Mouse (Mus musculus): ENCODE measurements around the gene Naglu.
A peak's percentile ranks its signal among the peaks of the same experiment; 100 is the strongest.

The Naglu gene

DNA sequence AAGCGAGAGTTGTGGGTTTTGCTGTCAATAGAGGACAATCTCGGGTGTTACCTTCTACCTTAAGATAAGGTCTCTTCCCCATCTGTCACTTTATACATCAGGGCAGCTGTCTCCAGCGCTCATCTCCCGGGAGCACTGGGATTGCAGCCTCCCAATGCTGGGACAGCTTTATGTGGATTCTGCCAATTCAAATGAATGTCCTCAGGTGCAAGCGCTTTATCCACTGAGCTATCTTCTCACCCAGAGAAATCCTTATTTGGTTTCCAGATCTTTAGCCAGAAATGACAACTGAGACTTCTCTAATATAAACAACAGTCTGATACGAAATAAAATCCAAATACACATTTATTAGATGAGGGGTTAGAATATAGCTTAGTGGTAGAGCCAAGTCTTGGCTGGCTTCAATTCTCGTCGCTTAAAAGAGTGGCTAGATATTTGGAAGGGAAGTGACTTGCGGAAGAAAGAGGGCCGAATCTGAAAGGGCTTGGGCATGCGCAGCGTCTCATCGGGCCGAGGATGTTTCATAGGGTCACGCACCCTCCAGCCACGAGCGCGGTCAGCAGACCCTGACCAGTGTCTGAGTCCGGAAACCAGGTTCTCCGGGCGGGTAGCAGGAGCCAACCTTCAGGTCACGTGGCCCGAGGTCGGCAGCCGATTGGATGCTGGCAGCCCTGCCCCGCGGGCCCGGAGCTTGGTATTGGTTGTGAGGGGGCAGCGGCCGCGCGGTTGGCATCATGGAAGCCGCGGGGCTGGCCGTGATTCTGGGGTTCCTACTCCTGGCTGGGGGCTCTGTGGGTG lies at the start of gene Naglu:
TSS of gene Naglu (plus strand) at position 622 of the 798 bp plus-strand sequence.
- peak; percentile 97 for DNase-seq (ENCODE audit: low spot score)

GRCm38 (mm10) chr11:101023371-101023770 lies 46.4 kb upstream of the Naglu start:
- DNase-seq (ENCODE audit: low spot score), result no peak

DNA sequence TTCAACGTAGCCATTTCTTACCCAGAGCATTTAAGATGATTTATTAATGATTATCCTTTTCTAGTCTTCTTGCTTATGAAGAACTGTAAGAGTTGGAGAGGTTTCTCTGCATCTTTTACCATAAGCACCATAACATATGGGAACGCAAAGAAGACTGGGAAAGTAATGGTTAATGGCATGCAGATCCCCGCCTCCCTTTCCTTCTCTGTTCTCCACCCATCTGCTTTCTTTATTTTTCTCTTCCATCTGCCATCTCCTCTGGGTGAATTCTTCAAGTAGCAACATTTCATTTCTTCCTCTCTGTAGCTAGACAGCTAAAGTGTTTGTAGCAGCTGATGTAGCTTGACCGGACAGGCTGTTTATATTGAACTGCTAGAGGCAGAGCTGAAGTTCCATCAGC lies 45.8 kb upstream of the Naglu start:
- no peak for DNase-seq (ENCODE audit: low spot score)

DNA sequence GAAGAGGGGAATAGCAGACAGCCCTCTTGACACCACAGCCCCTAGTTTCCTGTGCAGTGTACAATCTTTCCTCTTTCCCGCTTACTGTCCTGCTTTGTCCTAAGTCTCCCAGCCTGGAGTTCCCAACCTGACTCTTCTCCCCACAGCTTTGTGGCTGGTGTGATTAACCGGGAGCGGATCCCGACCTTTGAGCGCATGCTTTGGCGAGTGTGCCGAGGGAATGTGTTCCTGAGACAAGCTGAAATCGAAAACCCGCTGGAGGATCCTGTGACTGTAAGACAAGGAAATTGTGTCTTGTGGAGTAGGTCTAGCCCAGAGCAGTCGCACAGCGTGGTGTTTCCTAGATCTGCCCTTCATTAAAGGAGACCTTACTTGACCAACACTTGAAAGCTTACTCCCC lies 42.7 kb upstream of the Naglu start:
- no peak for DNase-seq (ENCODE audit: low spot score)

DNA sequence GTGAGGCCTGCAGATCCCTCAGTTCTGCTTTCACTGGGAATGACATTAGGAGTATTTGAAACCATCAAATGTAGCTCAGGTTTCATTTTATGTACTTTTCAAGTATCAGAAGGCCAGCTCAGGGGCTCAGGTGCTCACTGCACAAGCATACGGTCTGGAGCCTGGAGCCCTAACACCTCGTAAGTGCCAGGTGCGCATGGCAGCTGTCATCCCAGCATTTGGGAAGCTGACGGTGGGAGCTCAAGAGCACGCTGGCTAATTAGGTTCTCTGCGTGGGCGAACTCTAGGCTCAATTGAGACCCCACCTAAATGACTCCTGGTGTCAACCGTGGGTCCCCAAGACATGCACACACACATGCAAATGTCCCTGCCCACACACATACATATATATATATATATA lies 40.5 kb upstream of the Naglu start:
- no peak for DNase-seq (ENCODE audit: low spot score)

- DNase-seq (ENCODE audit: low spot score), result no peak
Observed at GRCm38 (mm10) chr11:101030136-101030807, 39.5 kb upstream of the Naglu start.

- DNase-seq (ENCODE audit: low spot score), result no peak
Observed at GRCm38 (mm10) chr11:101030808-101031156, 39.0 kb upstream of the Naglu start.

- DNase-seq (ENCODE audit: low spot score), result no peak
Observed at GRCm38 (mm10) chr11:101031470-101031869, 38.3 kb upstream of the Naglu start.

GRCm38 (mm10) chr11:101033856-101034500 lies 35.8 kb upstream of the Naglu start:
- no peak for DNase-seq (ENCODE audit: low spot score)

DNA sequence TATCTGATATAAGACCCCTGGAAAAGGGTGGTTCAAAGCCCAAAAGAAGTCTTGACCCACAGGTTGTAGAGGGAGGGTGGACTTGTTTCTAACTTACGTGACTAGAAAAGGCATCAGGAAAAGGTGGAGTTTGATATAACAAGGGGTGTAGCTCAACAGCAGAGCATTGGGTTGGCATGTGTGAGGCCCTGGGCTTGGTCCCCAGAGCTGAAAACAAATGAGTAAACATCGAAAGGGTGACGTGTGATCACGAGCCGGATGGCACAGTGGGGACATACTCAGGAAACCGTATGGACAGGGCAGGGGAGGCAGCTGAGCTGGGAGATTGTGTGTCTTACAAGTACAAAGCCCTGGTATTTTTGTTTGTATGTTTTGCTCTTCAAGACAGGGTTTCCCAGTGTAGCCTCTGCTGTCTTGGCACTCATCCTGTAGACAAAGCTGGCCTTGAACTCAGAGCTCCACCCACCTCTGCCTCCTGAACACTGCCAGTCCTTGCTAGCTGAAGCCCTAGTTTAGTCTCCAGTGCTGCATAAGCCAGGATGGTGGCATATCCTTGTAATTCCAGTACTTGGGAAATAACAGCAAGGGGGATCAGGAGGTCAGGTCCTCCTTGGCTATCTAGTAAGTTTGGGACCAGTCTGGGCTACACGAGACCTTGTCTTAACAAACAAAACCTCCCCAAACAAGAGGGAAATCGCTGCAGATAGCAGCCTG lies 35.0 kb upstream of the Naglu start:
- no peak for DNase-seq (ENCODE audit: low spot score)

GRCm38 (mm10) chr11:101035328-101035695 lies 34.5 kb upstream of the Naglu start:
- no peak for DNase-seq (ENCODE audit: low spot score)

DNA sequence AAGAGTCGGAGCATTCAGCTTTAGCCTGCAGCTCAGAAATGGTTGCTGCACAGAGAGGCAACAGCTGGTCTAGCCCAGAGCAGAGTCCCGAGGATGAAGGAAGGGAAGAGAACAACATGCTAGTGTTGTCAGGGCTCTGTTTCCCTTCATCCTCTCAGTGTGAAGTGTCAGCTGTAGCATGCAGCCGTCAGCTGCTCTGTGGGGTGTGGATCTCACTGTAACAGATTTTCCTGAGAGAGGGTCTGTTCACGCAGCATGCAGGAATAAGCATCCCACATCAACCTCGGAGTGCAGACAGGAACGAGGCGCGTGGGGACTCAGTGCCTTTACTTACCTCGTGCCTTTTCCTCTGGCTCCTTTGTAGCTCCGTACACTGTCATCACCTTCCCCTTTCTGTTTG lies 32.0 kb upstream of the Naglu start:
- DNase-seq (ENCODE audit: low spot score), result no peak

GRCm38 (mm10) chr11:101045826-101046225 lies 24.0 kb upstream of the Naglu start:
- no peak for DNase-seq (ENCODE audit: low spot score)

DNA sequence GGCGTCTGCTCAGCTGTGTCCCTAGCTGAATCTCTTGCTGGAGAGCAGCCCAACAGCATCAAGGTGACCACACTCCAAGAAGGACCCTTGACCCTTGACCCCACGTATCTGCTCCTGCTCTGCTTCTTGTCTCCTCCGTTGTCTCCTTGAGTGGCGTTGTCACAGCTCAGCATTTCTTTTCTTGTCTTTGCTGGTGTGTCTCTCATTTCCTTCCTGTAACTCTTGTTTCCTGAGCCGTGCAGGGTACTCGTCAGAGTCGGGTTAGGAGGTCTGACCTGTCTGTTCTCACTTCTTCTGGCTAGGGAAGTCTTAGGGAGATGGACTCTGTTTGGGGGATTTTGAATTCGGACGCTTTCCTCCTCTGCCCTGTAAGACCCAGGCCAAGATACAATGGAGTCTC lies 23.4 kb upstream of the Naglu start:
- DNase-seq (ENCODE audit: low spot score), result no peak

GRCm38 (mm10) chr11:101047502-101047901 lies 22.3 kb upstream of the Naglu start:
- DNase-seq (ENCODE audit: low spot score), result no peak

DNA sequence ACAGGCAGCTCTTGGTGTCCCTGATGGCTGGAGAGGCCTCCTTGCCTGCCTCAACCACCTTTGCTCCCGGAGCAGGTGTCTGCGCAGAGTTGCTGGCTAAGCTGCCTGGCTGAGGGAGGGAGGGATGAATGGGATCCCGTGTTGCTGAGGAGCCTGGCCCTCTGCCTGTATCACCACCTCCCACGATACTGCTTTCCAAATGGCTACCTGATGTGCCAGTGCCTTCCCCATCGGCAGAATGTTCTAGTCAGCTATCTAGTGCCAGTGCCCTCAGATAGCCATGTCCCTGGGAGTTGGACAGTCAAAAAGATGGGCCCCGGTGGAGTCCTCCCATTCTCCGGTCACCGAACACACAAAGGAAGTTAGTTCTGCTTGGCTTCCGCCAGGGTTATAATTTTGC lies 19.5 kb upstream of the Naglu start:
- DNase-seq (ENCODE audit: low spot score), result no peak

- DNase-seq (ENCODE audit: low spot score), result no peak
Observed at GRCm38 (mm10) chr11:101051051-101051493, 18.7 kb upstream of the Naglu start.

GRCm38 (mm10) chr11:101051617-101052016 lies 18.2 kb upstream of the Naglu start:
- DNase-seq (ENCODE audit: low spot score), result no peak

GRCm38 (mm10) chr11:101052751-101053473 lies 16.9 kb upstream of the Naglu start:
- no peak for DNase-seq (ENCODE audit: low spot score)

- DNase-seq (ENCODE audit: low spot score), result no peak
Observed at GRCm38 (mm10) chr11:101053974-101054373, 15.8 kb upstream of the Naglu start.

GRCm38 (mm10) chr11:101055418-101055817 lies 14.4 kb upstream of the Naglu start:
- DNase-seq (ENCODE audit: low spot score), result no peak

- DNase-seq (ENCODE audit: low spot score), result no peak
Observed at GRCm38 (mm10) chr11:101056885-101057284, 12.9 kb upstream of the Naglu start.
